Mouse (Mus musculus): ENCODE data around the gene Gm20388. TPM values are rescaled to one million over a fixed set of nuclear protein-coding genes. Genes with fewer than 3 reads are reported as not detected.

Gm20388 gene
- polyA plus RNA-seq, 1 experiment from 2014 or later = 5.3 TPM

DNA sequence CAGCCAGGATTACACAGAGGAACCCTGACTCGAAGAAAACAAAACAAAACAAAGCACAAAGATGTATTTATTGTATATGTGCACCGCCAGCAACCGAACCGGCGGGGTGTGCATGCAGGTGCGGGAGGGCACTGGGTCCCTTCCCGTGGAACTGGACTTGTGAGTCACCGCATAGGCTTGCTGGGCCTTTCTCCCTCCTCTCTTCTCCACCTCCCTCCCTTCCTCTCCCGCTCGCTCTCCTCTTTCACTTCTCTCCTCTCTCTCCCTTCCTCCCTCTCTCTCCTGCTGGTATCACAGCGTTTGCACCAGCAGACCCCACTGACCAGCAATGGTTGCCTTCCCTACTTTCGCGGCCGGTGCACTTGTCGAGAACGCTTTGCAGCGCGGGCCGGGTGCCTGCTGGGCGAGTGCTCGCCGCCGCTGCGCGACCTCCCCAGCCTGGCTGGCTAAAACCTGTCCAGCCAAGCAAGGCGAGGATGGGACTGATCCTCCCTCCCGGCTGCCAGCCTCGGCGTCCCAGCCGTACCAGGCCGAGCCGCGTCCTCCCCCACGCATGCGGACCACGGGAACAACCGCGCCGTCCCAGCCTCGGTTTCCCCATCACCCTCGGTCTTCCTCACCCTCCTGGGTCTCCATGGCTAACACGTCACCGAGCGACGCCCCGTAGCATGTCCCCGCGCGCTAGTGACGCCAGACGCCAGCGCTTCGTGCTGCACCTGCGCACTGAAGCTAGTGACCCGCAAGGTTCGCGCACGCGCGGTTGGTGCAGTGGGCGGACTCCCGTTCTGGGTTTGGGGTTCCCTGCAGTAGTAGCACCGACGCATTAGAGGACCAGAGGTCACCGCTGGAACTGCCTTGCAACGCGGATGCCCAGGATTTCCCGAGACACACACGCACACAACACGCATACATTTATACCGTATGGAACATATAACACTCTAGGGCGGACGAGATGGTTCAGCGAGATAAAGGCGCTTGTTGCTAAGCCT, 1197.3 kb downstream of the Gm20388 start, which contains the start of gene Mthfsd:
Gene Mthfsd (minus strand): TSS at position 725 of the 989 bp plus-strand sequence.
- H3K4me3 ChIP-seq (ENCODE audit: low read depth, low read length) = peak within 1 kb of the TSS; percentile 91
- no peaks in the 10 kb centered on the region for H3K9me3 ChIP-seq (ENCODE audit: control insufficient read depth, low read length)
- DNase-seq (ENCODE audit: low spot score) = peak; percentile 98
- peak within 1 kb of the TSS; percentile 93 for H3K4me2 ChIP-seq
- H3K27ac ChIP-seq (ENCODE audit: low read depth, low read length) = peak within 1 kb of the TSS; percentile 38; the same call in 1 of the 2 replicates
- peaks cover 7% of the 10 kb centered on the region; the same call in 1 of the 2 replicates for H3K27me3 ChIP-seq (replicated peaks; ENCODE audit: control insufficient read depth, insufficient read depth, low read length)
- WGBS = 2% methylated on average over 75 of the region's 75 CpGs
- peak within 1 kb of the TSS; percentile 87 for H3K9ac ChIP-seq (ENCODE audit: low read depth, low read length)
- peaks cover 11% of the 10 kb centered on the region for H3K4me1 ChIP-seq (replicated peaks; ENCODE audit: control insufficient read depth, insufficient read depth, low read length)
- peaks cover 6% of the 10 kb centered on the region; the same call in 1 of the 2 replicates for H3K36me3 ChIP-seq (ENCODE audit: control insufficient read depth, insufficient read depth, low read length)
- ATAC-seq (replicated peaks; ENCODE audit: low FRiP score) = peak; percentile 93

- DNase-seq (ENCODE audit: low spot score) (no peak), ATAC-seq (replicated peaks; ENCODE audit: low FRiP score) (no peak)
- Histone ChIP-seq H3K36me3 (ENCODE audit: control insufficient read depth, insufficient read depth, low read length) (no peaks in the 10 kb centered on the region), H3K9ac (ENCODE audit: low read depth, low read length) (peak overlapping the region; percentile 87), H3K27me3 (replicated peaks; ENCODE audit: control insufficient read depth, insufficient read depth, low read length) (peaks cover 10% of the 10 kb centered on the region), H3K27ac (ENCODE audit: low read depth, low read length) (no peak overlapping the region), H3K4me3 (ENCODE audit: low read depth, low read length) (peak overlapping the region; percentile 91), H3K9me3 (ENCODE audit: control insufficient read depth, low read length) (no peaks in the 10 kb centered on the region), H3K4me1 (replicated peaks; ENCODE audit: control insufficient read depth, insufficient read depth, low read length) (peaks cover 13% of the 10 kb centered on the region), H3K4me2 (peak overlapping the region; percentile 93)
- 11% methylated on average over 5 of the region's 5 CpGs for WGBS
Measured at GRCm38 (mm10) chr8:121108657-121109056, 1198.0 kb downstream of the Gm20388 start.

DNA sequence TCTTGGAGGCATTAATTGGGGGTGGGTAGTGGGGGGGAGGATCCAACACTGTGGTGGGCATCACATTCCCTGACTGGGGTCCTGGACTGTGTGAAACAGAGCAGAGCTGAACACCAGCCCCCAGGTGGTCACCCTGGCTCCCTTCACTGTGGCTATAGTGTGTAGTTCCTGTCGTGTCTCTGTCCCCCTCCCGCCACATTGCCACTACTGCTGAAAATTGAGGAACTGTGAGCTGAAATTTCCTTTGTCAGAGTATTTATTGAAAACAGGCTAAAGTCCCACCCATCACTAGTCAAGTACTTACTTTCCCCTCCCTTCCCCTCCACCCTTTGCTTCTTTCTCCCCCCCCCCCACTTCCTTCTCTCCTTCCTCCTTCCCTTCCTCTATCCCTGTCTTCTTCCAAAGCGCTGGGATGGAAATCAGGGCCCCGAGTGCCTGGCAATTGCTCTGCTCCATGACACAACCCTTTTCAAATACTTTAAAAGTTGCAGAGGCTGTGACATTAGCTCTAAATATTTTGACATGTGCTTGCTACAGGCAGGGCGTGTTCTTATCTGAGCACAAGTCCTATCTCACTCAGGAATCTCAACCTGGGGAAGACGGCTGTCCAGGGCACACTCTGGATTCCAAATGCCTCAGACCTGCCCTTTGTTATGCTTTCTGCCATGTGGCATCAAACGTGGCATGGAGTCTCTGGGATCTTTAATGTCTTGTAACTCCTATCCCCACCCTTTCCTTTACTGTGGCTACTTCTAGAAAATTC, 1200.7 kb downstream of the Gm20388 start:
- DNase-seq (ENCODE audit: low spot score) (no peak), ATAC-seq (replicated peaks; ENCODE audit: low FRiP score) (no peak)
- WGBS = 28% methylated on average over 7 of the region's 7 CpGs
- no peak overlapping the region for H3K9ac ChIP-seq (ENCODE audit: low read depth, low read length)
- no peak overlapping the region for H3K4me3 ChIP-seq (ENCODE audit: low read depth, low read length)
- H3K9me3 ChIP-seq (ENCODE audit: control insufficient read depth, low read length) = no peaks in the 10 kb centered on the region
- H3K36me3 ChIP-seq (ENCODE audit: control insufficient read depth, insufficient read depth, low read length) = no peaks in the 10 kb centered on the region
- peaks cover 14% of the 10 kb centered on the region for H3K4me1 ChIP-seq (replicated peaks; ENCODE audit: control insufficient read depth, insufficient read depth, low read length)
- no peak overlapping the region for H3K4me2 ChIP-seq
- H3K27ac ChIP-seq (ENCODE audit: low read depth, low read length) = no peak overlapping the region
- H3K27me3 ChIP-seq (replicated peaks; ENCODE audit: control insufficient read depth, insufficient read depth, low read length) = peaks cover 36% of the 10 kb centered on the region

DNA sequence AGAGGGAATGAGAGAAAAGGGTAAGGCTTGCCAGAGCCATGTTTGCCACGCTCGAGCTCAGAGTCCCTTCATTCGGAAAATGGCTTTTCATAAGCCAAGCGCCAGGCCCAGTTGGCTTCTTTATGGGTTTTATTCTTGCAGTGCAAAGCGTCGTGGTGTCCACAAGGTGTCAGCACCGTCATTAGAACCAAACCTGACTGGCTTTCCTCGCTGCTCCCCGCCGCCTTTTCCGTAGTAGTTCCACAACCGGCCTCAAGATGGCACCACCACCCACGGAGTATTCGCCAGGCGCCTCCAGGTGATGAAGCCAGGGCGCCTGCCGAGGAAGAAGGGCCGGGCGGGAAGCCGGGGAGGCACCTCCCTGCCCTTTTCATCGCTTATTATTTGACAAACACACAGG, 1202.6 kb downstream of the Gm20388 start:
- H3K4me3 ChIP-seq (ENCODE audit: low read depth, low read length) = no peak overlapping the region
- no peak overlapping the region for H3K27ac ChIP-seq (ENCODE audit: low read depth, low read length)
- H3K9me3 ChIP-seq (ENCODE audit: control insufficient read depth, low read length) = no peaks in the 10 kb centered on the region
- H3K27me3 ChIP-seq (replicated peaks; ENCODE audit: control insufficient read depth, insufficient read depth, low read length) = peaks cover 56% of the 10 kb centered on the region
- no peak overlapping the region for H3K9ac ChIP-seq (ENCODE audit: low read depth, low read length)
- H3K4me2 ChIP-seq = no peak overlapping the region
- ATAC-seq (replicated peaks; ENCODE audit: low FRiP score) (peak; percentile 46), DNase-seq (ENCODE audit: low spot score) (peak; percentile 92)
- no peaks in the 10 kb centered on the region for H3K36me3 ChIP-seq (ENCODE audit: control insufficient read depth, insufficient read depth, low read length)
- peaks cover 5% of the 10 kb centered on the region for H3K4me1 ChIP-seq (replicated peaks; ENCODE audit: control insufficient read depth, insufficient read depth, low read length)
- 2% methylated on average over 21 of the region's 21 CpGs for WGBS

DNA sequence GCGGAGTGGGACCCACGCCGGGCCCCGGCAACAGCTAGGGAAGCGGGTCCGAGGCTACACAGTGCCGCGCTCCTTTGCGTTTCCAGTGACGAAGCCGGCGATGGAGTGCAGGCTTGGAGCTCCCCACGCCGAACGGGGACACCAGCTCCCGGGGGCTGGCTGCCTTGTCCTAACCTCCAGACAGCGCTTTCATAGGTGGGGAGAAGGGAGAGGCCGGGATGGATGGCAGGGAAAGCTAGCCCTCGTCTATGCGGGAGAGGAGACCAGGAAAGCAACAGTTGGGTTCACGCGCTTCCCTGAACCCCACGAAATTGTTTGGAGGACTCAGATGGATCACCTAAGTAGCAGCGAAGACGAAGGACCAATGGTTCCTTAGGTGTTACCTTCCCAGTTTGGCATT, 1204.5 kb downstream of the Gm20388 start:
- Histone ChIP-seq H3K27me3 (replicated peaks; ENCODE audit: control insufficient read depth, insufficient read depth, low read length) (peaks cover 74% of the 10 kb centered on the region), H3K9me3 (ENCODE audit: control insufficient read depth, low read length) (no peaks in the 10 kb centered on the region), H3K4me1 (replicated peaks; ENCODE audit: control insufficient read depth, insufficient read depth, low read length) (peaks cover 3% of the 10 kb centered on the region), H3K9ac (ENCODE audit: low read depth, low read length) (no peak overlapping the region), H3K27ac (ENCODE audit: low read depth, low read length) (no peak overlapping the region), H3K36me3 (ENCODE audit: control insufficient read depth, insufficient read depth, low read length) (no peaks in the 10 kb centered on the region), H3K4me3 (ENCODE audit: low read depth, low read length) (0 out of 2 replicates have a peak overlapping the region, but pooled peaks have one; percentile 7), H3K4me2 (peak overlapping the region; percentile 39)
- no peak for ATAC-seq (replicated peaks; ENCODE audit: low FRiP score)
- no peak for DNase-seq (ENCODE audit: low spot score)
- 3% methylated on average over 25 of the region's 25 CpGs for WGBS

- H3K27ac ChIP-seq (ENCODE audit: low read depth, low read length) = peak within 1 kb of the TSS; percentile 73
- H3K4me2 ChIP-seq = peak within 1 kb of the TSS; percentile 84
- ATAC-seq (replicated peaks; ENCODE audit: low FRiP score) (no peak), DNase-seq (ENCODE audit: low spot score) (no peak)
- peak within 1 kb of the TSS; percentile 59 for H3K9ac ChIP-seq (ENCODE audit: low read depth, low read length)
- H3K27me3 ChIP-seq (replicated peaks; ENCODE audit: control insufficient read depth, insufficient read depth, low read length) = peaks cover 82% of the 10 kb centered on the region
- H3K9me3 ChIP-seq (ENCODE audit: control insufficient read depth, low read length) = no peaks in the 10 kb centered on the region
- H3K4me3 ChIP-seq (ENCODE audit: low read depth, low read length) = peak within 1 kb of the TSS; percentile 50
- H3K36me3 ChIP-seq (ENCODE audit: control insufficient read depth, insufficient read depth, low read length) = no peaks in the 10 kb centered on the region
- under 1% methylated on average over 25 of the region's 25 CpGs for WGBS
- H3K4me1 ChIP-seq (replicated peaks; ENCODE audit: control insufficient read depth, insufficient read depth, low read length) = peaks cover 3% of the 10 kb centered on the region
Measured at GRCm38 (mm10) chr8:121115948-121116347, 1205.3 kb downstream of the Gm20388 start, which contains the start of gene Foxc2. TSS of gene Foxc2 (plus strand) at chr8:121116171.

- DNase-seq (ENCODE audit: low spot score) (no peak), ATAC-seq (replicated peaks; ENCODE audit: low FRiP score) (peak; percentile 46; the same call in 1 of the 2 replicates)
- H3K4me2 ChIP-seq = peak overlapping the region; percentile 84
- H3K9ac ChIP-seq (ENCODE audit: low read depth, low read length) = peak overlapping the region; percentile 59; the same call in 1 of the 2 replicates
- 1% methylated on average over 55 of the region's 55 CpGs for WGBS
- peaks cover 3% of the 10 kb centered on the region for H3K4me1 ChIP-seq (replicated peaks; ENCODE audit: control insufficient read depth, insufficient read depth, low read length)
- H3K4me3 ChIP-seq (ENCODE audit: low read depth, low read length) = peak overlapping the region; percentile 50
- peaks cover 88% of the 10 kb centered on the region for H3K27me3 ChIP-seq (replicated peaks; ENCODE audit: control insufficient read depth, insufficient read depth, low read length)
- no peaks in the 10 kb centered on the region for H3K9me3 ChIP-seq (ENCODE audit: control insufficient read depth, low read length)
- H3K36me3 ChIP-seq (ENCODE audit: control insufficient read depth, insufficient read depth, low read length) = no peaks in the 10 kb centered on the region; the same call in 1 of the 2 replicates
- peak overlapping the region; percentile 73 for H3K27ac ChIP-seq (ENCODE audit: low read depth, low read length)
Measured at GRCm38 (mm10) chr8:121116591-121117185, 1206.0 kb downstream of the Gm20388 start.

DNA sequence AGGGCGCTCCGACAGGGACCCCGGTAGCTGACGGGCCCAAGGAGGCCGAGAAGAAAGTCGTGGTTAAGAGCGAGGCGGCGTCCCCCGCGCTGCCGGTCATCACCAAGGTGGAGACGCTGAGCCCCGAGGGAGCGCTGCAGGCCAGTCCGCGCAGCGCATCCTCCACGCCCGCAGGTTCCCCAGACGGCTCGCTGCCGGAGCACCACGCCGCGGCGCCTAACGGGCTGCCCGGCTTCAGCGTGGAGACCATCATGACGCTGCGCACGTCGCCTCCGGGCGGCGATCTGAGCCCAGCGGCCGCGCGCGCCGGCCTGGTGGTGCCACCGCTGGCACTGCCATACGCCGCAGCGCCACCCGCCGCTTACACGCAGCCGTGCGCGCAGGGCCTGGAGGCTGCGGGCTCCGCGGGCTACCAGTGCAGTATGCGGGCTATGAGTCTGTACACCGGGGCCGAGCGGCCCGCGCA, 1206.6 kb downstream of the Gm20388 start:
- H3K27ac ChIP-seq (ENCODE audit: low read depth, low read length) = 0 out of 2 replicates have a peak overlapping the region, but pooled peaks have one; percentile 6
- 2% methylated on average over 62 of the region's 62 CpGs for WGBS
- H3K9me3 ChIP-seq (ENCODE audit: control insufficient read depth, low read length) = no peaks in the 10 kb centered on the region
- H3K4me2 ChIP-seq = peak overlapping the region; percentile 84
- peaks cover 92% of the 10 kb centered on the region for H3K27me3 ChIP-seq (replicated peaks; ENCODE audit: control insufficient read depth, insufficient read depth, low read length)
- ATAC-seq (replicated peaks; ENCODE audit: low FRiP score) = no peak
- peak overlapping the region; percentile 50 for H3K4me3 ChIP-seq (ENCODE audit: low read depth, low read length)
- peaks cover 3% of the 10 kb centered on the region for H3K4me1 ChIP-seq (replicated peaks; ENCODE audit: control insufficient read depth, insufficient read depth, low read length)
- H3K9ac ChIP-seq (ENCODE audit: low read depth, low read length) = peak overlapping the region; percentile 48
- no peak for DNase-seq (ENCODE audit: low spot score)
- no peaks in the 10 kb centered on the region; the same call in 1 of the 2 replicates for H3K36me3 ChIP-seq (ENCODE audit: control insufficient read depth, insufficient read depth, low read length)
